Mouse (Mus musculus) lung, embryonic 16.5 days (tissue): ENCODE data around the gene Sipa1l2. TPM values are rescaled to one million over a fixed set of nuclear protein-coding genes. Genes with fewer than 3 reads are reported as not detected.

Source experiments
- ATAC-seq: fragments of 200-750 bp; cut with Nextera tagmentation; 2 replicates; pipeline ENCODE4 v1.8.0; 2017; ENCODE audit warnings: low read depth, mild to moderate bottlenecking, moderate library complexity
- H3K27ac ChIP-seq: fragments of 300-500 bp; sonication (generic); 2 replicates; pipeline ENCODE4 v1.5.1; 2014; ENCODE audit warnings: mild to moderate bottlenecking, control low read depth, low read length
- H3K27me3 ChIP-seq: fragments of 300-500 bp; sonication (generic); 2 replicates; pipeline ENCODE4 v1.6.1; 2014; ENCODE audit warnings: low read depth, low read length, mixed read lengths; ENCODE audit not compliant: control insufficient read depth, insufficient read depth
- H3K36me3 ChIP-seq: fragments of 300-500 bp; sonication (generic); 2 replicates; pipeline ENCODE4 v1.6.1; 2014; ENCODE audit warnings: low read length; ENCODE audit not compliant: control insufficient read depth, insufficient read depth
- H3K4me1 ChIP-seq: fragments of 300-500 bp; sonication (generic); replicated peaks from 2 replicates; pipeline ENCODE4 v1.6.1; 2014; ENCODE audit warnings: low read length, mixed read lengths; ENCODE audit not compliant: control insufficient read depth, insufficient read depth
- H3K4me2 ChIP-seq: fragments of 300-500 bp; sonication (generic); 2 replicates; pipeline ENCODE4 v1.6.1; 2014; ENCODE audit warnings: low read depth, low read length, control low read depth
- H3K4me3 ChIP-seq: fragments of 300-500 bp; sonication (generic); 2 replicates; pipeline ENCODE4 v1.5.1; 2014; ENCODE audit warnings: mild to moderate bottlenecking, low read length, control low read depth
- H3K9ac ChIP-seq: fragments of 300-500 bp; sonication (generic); 2 replicates; pipeline ENCODE4 v1.6.1; 2014; ENCODE audit warnings: low read length, control low read depth
- H3K9me3 ChIP-seq: fragments of 300-500 bp; sonication (generic); 2 replicates; pipeline ENCODE4 v1.6.1; 2016; ENCODE audit warnings: low read length; ENCODE audit not compliant: control insufficient read depth
- WGBS: fragments of 180-500 bp; shearing (Covaris S2); extraction: QIAGEN DNeasy Blood & Tissue Kit; methylation state at CpG from one replicate; pipeline ENCODE4 v1.1.7; 2014; 5-methylcytosine and 5-hydroxymethylcytosine counted together
- polyA plus RNA-seq: library from polyadenylated mRNA; unstranded; fragments of >200 nt; fragmentation: Nextera tagmentation; extraction: Ambion mirVana; gene quantifications from 2 replicates; pipeline ENCODE4 v1.2.1, GENCODE M21; 2015

The Sipa1l2 gene
- polyA plus RNA-seq, 1 experiment from 2014 or later = 13.3 TPM

DNA sequence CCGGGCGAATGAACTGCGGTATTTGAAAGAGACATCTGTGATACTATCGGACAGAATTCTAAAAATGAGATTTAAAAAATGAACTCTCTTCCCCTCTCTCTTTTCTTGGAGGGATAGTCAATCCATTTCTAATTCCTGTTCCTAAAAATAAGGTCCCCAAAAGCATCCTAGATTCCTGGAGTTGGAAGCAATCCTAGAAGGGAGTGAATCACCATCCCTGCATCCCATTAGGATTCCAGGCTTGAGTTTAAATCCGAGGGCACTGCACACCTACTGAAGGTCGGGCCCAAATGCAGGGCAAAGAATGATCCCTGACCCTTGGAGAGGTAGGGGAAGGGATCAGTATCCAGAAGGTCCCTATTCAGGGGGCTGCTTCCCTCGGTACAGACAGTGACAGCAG is 17.0 kb upstream of the Sipa1l2 start:
- ATAC-seq = no peak
- H3K27me3 ChIP-seq = no peaks in the 10 kb centered on the region

DNA sequence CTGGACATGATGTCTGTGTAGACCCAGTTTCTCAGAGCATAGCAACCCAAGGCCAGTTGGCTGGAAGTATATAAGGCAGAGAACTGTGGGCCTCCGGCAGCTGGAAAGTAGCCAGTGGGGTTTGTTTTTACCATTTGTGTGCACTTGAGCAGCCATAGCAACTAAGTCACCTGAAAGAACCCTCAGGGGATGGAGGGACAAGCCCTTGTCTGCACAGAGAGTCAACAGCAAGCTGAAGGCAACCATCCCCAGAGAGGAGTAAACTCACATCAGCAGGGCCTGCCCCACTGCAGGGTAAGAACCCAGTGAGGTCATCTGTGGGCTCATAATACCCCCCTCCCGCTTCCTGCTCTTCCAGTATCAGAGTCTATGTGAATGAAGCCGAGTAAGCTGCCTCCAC is 14.7 kb upstream of the Sipa1l2 start:
- no peak overlapping the region for H3K4me2 ChIP-seq
- H3K9ac ChIP-seq = no peak overlapping the region
- 42% methylated on average over 3 of the region's 3 CpGs for WGBS
- H3K27ac ChIP-seq = no peak overlapping the region
- no peak for ATAC-seq
- no peaks in the 10 kb centered on the region for H3K36me3 ChIP-seq
- no peaks in the 10 kb centered on the region for H3K9me3 ChIP-seq
- H3K4me3 ChIP-seq = no peak overlapping the region
- H3K27me3 ChIP-seq = no peaks in the 10 kb centered on the region
- no peaks in the 10 kb centered on the region for H3K4me1 ChIP-seq

More for the DNA sequence above, 17.0 kb upstream of the Sipa1l2 start:
- H3K4me3 ChIP-seq = no peak overlapping the region
- 83% methylated on average over 7 of the region's 7 CpGs for whole genome bisulfite sequencing
- H3K4me1 ChIP-seq = no peaks in the 10 kb centered on the region
- no peak overlapping the region for H3K4me2 ChIP-seq
- no peak overlapping the region for H3K9ac ChIP-seq
- no peaks in the 10 kb centered on the region for H3K9me3 ChIP-seq
- no peaks in the 10 kb centered on the region for H3K36me3 ChIP-seq
- no peak overlapping the region for H3K27ac ChIP-seq

DNA sequence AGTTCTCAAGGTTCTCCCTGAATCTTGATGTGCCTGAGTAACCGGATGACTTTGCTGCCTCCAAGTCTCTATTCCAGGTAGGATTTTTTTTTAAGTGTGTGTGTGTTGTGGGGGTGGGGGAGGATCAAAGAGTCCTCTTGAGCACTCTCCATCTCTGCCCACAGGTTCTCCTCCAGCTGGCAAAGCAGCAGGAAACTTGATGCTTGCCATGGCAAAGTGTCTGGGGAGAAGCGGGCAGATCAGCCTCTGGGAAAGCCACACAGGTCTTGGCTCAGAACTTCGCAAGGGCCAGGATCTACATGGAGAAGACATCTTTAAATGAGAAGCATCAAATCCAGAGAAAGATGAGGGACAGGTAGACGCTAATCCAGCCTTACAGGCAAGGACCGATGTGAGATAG is 10.8 kb upstream of the Sipa1l2 start:
- Histone ChIP-seq H3K36me3 (no peaks in the 10 kb centered on the region), H3K4me3 (no peak overlapping the region), H3K27ac (no peak overlapping the region), H3K9ac (no peak overlapping the region), H3K9me3 (peaks cover 2% of the 10 kb centered on the region), H3K4me1 (no peaks in the 10 kb centered on the region), H3K4me2 (no peak overlapping the region), H3K27me3 (no peaks in the 10 kb centered on the region)
- 73% methylated on average over 5 of the region's 5 CpGs for WGBS
- no peak for ATAC-seq

GRCm38 (mm10) chr8:125576127-125576526 is 6.5 kb upstream of the Sipa1l2 start:
- Histone ChIP-seq H3K27ac (no peak overlapping the region), H3K36me3 (no peaks in the 10 kb centered on the region), H3K27me3 (no peaks in the 10 kb centered on the region), H3K4me1 (no peaks in the 10 kb centered on the region), H3K4me3 (no peak overlapping the region), H3K4me2 (no peak overlapping the region), H3K9ac (no peak overlapping the region), H3K9me3 (peaks cover 3% of the 10 kb centered on the region)
- WGBS = 82% methylated on average over 4 of the region's 4 CpGs
- ATAC-seq = no peak

- 20% methylated on average over 4 of the region's 4 CpGs for WGBS
- peaks cover 6% of the 10 kb centered on the region; the same call in 1 of the 2 replicates for H3K4me1 ChIP-seq
- H3K27me3 ChIP-seq = no peaks in the 10 kb centered on the region
- H3K27ac ChIP-seq = no peak overlapping the region
- H3K36me3 ChIP-seq = no peaks in the 10 kb centered on the region
- H3K4me2 ChIP-seq = no peak overlapping the region
- no peak overlapping the region for H3K9ac ChIP-seq
- no peak overlapping the region for H3K4me3 ChIP-seq
- no peak for ATAC-seq
- peaks cover 5% of the 10 kb centered on the region for H3K9me3 ChIP-seq
Measured at GRCm38 (mm10) chr8:125574280-125574679, 4.7 kb upstream of the Sipa1l2 start.

- peaks cover 17% of the 10 kb centered on the region for H3K4me1 ChIP-seq
- H3K27ac ChIP-seq = no peak overlapping the region
- H3K4me2 ChIP-seq = no peak overlapping the region
- 92% methylated on average over 4 of the region's 4 CpGs for WGBS
- ATAC-seq = no peak
- H3K36me3 ChIP-seq = no peaks in the 10 kb centered on the region
- H3K9me3 ChIP-seq = peaks cover 3% of the 10 kb centered on the region; the same call in 1 of the 2 replicates
- no peaks in the 10 kb centered on the region for H3K27me3 ChIP-seq
- H3K9ac ChIP-seq = no peak overlapping the region
- H3K4me3 ChIP-seq = no peak overlapping the region
Measured at GRCm38 (mm10) chr8:125572246-125572645, 2.6 kb upstream of the Sipa1l2 start.

DNA sequence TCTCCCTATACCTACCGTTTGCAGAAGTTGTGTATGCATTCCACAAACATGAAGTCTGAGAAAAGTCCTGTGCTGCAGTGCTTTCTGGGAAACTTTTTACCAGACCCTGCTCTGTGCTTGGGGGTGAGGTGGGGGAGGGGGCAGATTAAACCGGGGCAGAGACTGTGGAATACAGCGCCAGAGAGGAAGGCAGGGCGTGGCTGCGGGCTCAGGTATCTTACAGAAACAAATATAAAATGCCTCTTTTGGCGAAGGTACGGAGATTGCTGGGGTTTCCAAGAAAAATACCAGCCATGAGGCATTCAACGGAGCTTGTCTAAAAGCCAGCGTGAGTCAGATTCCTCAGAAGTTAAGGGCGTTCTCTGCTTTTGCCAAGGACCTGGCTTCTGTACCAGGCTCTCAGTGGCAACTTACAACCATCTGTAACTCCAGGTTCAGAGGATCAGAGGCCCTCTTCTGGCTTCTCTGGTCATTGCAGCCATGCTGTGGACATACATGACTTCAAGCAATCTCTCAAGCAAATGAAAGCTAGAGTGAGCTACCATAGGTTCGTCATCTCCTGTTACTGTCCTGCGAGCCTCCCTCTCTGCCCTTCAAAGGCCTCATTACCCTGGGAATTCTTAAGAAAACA is 1.3 kb upstream of the Sipa1l2 start:
- Histone ChIP-seq H3K4me3 (peak overlapping the region; percentile 83; the same call in 1 of the 2 replicates), H3K9ac (no peak overlapping the region), H3K27ac (no peak overlapping the region), H3K27me3 (no peaks in the 10 kb centered on the region), H3K36me3 (no peaks in the 10 kb centered on the region), H3K4me2 (peak overlapping the region; percentile 76), H3K9me3 (peaks cover 3% of the 10 kb centered on the region; the same call in 1 of the 2 replicates), H3K4me1 (peaks cover 25% of the 10 kb centered on the region)
- WGBS = 57% methylated on average over 12 of the region's 12 CpGs
- no peak for ATAC-seq

GRCm38 (mm10) chr8:125570389-125570788 is 781 bp upstream of the Sipa1l2 start:
- Histone ChIP-seq H3K4me1 (peaks cover 25% of the 10 kb centered on the region), H3K36me3 (no peaks in the 10 kb centered on the region), H3K27ac (peak overlapping the region; percentile 15; the same call in 1 of the 2 replicates), H3K4me2 (peak overlapping the region; percentile 76), H3K9me3 (peaks cover 3% of the 10 kb centered on the region; the same call in 1 of the 2 replicates), H3K4me3 (peak overlapping the region; percentile 83), H3K9ac (peak overlapping the region; percentile 67), H3K27me3 (no peaks in the 10 kb centered on the region)
- no peak for ATAC-seq
- WGBS = 8% methylated on average over 13 of the region's 13 CpGs

- Histone ChIP-seq H3K4me3 (peak overlapping the region; percentile 83), H3K27ac (peak overlapping the region; percentile 70), H3K9ac (peak overlapping the region; percentile 78), H3K9me3 (peaks cover 3% of the 10 kb centered on the region; the same call in 1 of the 2 replicates), H3K4me2 (peak overlapping the region; percentile 76), H3K4me1 (peaks cover 25% of the 10 kb centered on the region), H3K36me3 (no peaks in the 10 kb centered on the region), H3K27me3 (no peaks in the 10 kb centered on the region)
- ATAC-seq = peak; percentile 18; the same call in 1 of the 2 replicates
- WGBS = under 1% methylated on average over 39 of the region's 39 CpGs
Measured at GRCm38 (mm10) chr8:125568851-125569532, 616 bp downstream of the Sipa1l2 start.
